Mouse (Mus musculus) ES-Bruce4 (cell line): ENCODE data around the gene Hist2h3b. TPM values are rescaled to one million over a fixed set of nuclear protein-coding genes. Genes with fewer than 3 reads are reported as not detected.

Experiments
- H3K27ac ChIP-seq: 2 replicates; pipeline ENCODE4 v1.5.1; 2012; ENCODE audit warnings: low read length, inconsistent platforms; ENCODE audit not compliant: insufficient read depth
- H3K27me3 ChIP-seq: 2 replicates; pipeline ENCODE4 v1.6.1; 2012; ENCODE audit warnings: mild to moderate bottlenecking, low read length, inconsistent platforms; ENCODE audit not compliant: control insufficient read depth, poor library complexity, insufficient read depth, severe bottlenecking
- H3K36me3 ChIP-seq: 2 replicates; pipeline ENCODE4 v1.6.1; 2012; ENCODE audit warnings: inconsistent platforms, mild to moderate bottlenecking, low read length, moderate library complexity; ENCODE audit not compliant: control insufficient read depth, poor library complexity, insufficient read depth, severe bottlenecking
- H3K4me1 ChIP-seq: one replicate; pipeline ENCODE4 v1.8.1; 2011; ENCODE audit warnings: low read length; ENCODE audit not compliant: control insufficient read depth, insufficient read depth
- H3K4me3 ChIP-seq: 2 replicates; pipeline ENCODE4 v1.5.1; 2011; ENCODE audit warnings: low read depth, mild to moderate bottlenecking, low read length
- H3K9ac ChIP-seq: 2 replicates; pipeline ENCODE4 v1.6.1; 2012; ENCODE audit warnings: low read depth, mild to moderate bottlenecking, inconsistent platforms; ENCODE audit not compliant: poor library complexity, severe bottlenecking
- H3K9me3 ChIP-seq: replicated peaks from 2 replicates; pipeline ENCODE4 v1.6.1; 2012; ENCODE audit warnings: mild to moderate bottlenecking, low read length, inconsistent platforms; ENCODE audit not compliant: control insufficient read depth, poor library complexity, insufficient read depth, severe bottlenecking
- CTCF ChIP-seq: IDR thresholded peaks from one replicate; pipeline ENCODE4 v1.8.1; 2011; ENCODE audit warnings: low read depth, low read length
- EP300 ChIP-seq: IDR thresholded peaks from 2 replicates; pipeline ENCODE4 v1.6.1; 2011; ENCODE audit warnings: low read depth, low read length; ENCODE audit not compliant: insufficient read depth
- POLR2A ChIP-seq: IDR thresholded peaks from one replicate; pipeline ENCODE4 v1.8.1; 2011; ENCODE audit warnings: low read length; ENCODE audit not compliant: insufficient read depth
- polyA plus RNA-seq: library from polyadenylated mRNA; stranded (reverse); fragments of >200 nt; gene quantifications from 2 replicates; pipeline ENCODE4 v1.2.4, GENCODE M21; 2011; ENCODE audit warnings: low read depth; ENCODE audit not compliant: missing spikeins, insufficient read depth, insufficient read length

The Hist2h3b gene
- polyA plus RNA-seq, 1 experiment: 11.1 TPM

- Histone ChIP-seq H3K27me3 (no peaks in the 10 kb centered on the region), H3K4me1 (no peaks in the 10 kb centered on the region), H3K36me3 (no peaks in the 10 kb centered on the region), H3K27ac (peak within 1 kb of the TSS; percentile 100), H3K9ac (peak within 1 kb of the TSS; percentile 98), H3K9me3 (no peaks in the 10 kb centered on the region), H3K4me3 (peak within 1 kb of the TSS; percentile 96)
- TF ChIP-seq EP300 (0 out of 2 replicates have a peak, but pooled peaks have one; percentile 17), CTCF (no peak), POLR2A (peak; percentile 100)
Observed at GRCm38 (mm10) chr3:96269511-96270474, 1.3 kb downstream of the Hist2h3b start, which contains the start of gene Hist2h2bb. Hist2h2bb (plus strand) TSS chr3:96269752.

GRCm38 (mm10) chr3:96273591-96274465 lies 5.4 kb downstream of the Hist2h3b start:
- Histone ChIP-seq H3K9me3 (no peaks in the 10 kb centered on the region), H3K27ac (no peak overlapping the region), H3K4me3 (no peak overlapping the region), H3K4me1 (no peaks in the 10 kb centered on the region), H3K36me3 (no peaks in the 10 kb centered on the region), H3K27me3 (no peaks in the 10 kb centered on the region), H3K9ac (no peak overlapping the region)
- TF ChIP-seq EP300 (no peak), CTCF (no peak), POLR2A (no peak)

- Histone ChIP-seq H3K4me1 (no peaks in the 10 kb centered on the region), H3K36me3 (no peaks in the 10 kb centered on the region), H3K4me3 (peak overlapping the region; percentile 76), H3K9me3 (no peaks in the 10 kb centered on the region), H3K9ac (peak overlapping the region; percentile 68), H3K27ac (no peak overlapping the region), H3K27me3 (no peaks in the 10 kb centered on the region)
- TF ChIP-seq EP300 (no peak), POLR2A (no peak), CTCF (peak; percentile 62)
Observed at GRCm38 (mm10) chr3:96277428-96277799, 9.0 kb downstream of the Hist2h3b start.

- no peaks in the 10 kb centered on the region for H3K4me1 ChIP-seq
- peak overlapping the region; percentile 67 for H3K27ac ChIP-seq
- H3K9ac ChIP-seq: peak overlapping the region; percentile 68
- TF ChIP-seq EP300: no peak
- TF ChIP-seq CTCF: peak; percentile 84
- TF ChIP-seq POLR2A: peak; percentile 70
- H3K27me3 ChIP-seq: no peaks in the 10 kb centered on the region
- H3K4me3 ChIP-seq: peak overlapping the region; percentile 83
- H3K36me3 ChIP-seq: no peaks in the 10 kb centered on the region
- no peaks in the 10 kb centered on the region for H3K9me3 ChIP-seq
Observed at GRCm38 (mm10) chr3:96277800-96278624, 9.6 kb downstream of the Hist2h3b start.

GRCm38 (mm10) chr3:96280660-96281059 lies 12.2 kb downstream of the Hist2h3b start:
- no peak overlapping the region for H3K27ac ChIP-seq
- H3K9ac ChIP-seq: no peak overlapping the region
- H3K27me3 ChIP-seq: no peaks in the 10 kb centered on the region
- TF ChIP-seq CTCF (peak; percentile 66), POLR2A (no peak)
- no peaks in the 10 kb centered on the region for H3K9me3 ChIP-seq
- H3K36me3 ChIP-seq: no peaks in the 10 kb centered on the region
- no peak overlapping the region for H3K4me3 ChIP-seq
- H3K4me1 ChIP-seq: peaks cover 3% of the 10 kb centered on the region
